Mouse (Mus musculus): ENCODE data around the gene Gm29133.

The Gm29133 gene

DNA sequence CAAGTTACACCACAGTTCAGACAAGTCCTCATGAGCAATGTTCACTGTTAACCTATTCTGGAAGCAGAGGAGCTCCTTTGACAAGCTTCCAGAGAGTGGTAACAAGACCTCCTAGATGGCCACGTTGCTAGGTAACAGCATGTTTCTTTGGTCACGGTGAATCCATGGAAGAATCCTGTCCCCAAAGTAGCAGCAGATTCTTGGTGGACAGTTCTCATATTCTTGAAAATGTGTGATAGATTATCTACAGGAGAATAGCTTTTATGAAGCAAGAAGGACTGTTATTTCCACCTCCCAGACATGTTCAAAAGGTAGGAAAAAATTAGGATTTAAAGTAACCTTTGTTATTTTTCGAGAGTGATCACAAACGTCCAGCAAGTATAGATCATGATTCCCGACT lies at the start of gene Gm29133:
Gene Gm29133 (plus strand): TSS at position 301 of the 400 bp plus-strand sequence.
- DNase-seq (ENCODE audit: low read depth) = no peak

DNA sequence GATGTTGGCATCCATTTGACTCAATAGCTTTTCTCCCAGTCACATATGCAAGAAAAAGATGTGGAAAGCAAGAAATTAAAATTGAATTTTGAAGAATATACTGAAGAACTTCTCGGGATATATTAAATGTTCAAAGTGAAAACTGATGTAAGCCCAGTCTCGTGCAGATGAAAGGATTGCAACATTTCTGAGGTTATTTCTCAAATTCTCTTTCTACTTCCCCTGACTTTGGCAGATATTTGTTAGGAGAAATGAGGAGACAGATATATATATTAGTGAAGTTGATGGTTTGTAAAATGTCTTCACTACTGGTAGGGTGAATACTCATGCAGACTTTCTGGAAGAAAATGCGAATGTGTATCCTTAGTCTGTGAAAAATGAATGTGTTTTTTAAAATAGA lies 48.9 kb upstream of the Gm29133 start:
- DNase-seq (ENCODE audit: low read depth) = no peak

DNA sequence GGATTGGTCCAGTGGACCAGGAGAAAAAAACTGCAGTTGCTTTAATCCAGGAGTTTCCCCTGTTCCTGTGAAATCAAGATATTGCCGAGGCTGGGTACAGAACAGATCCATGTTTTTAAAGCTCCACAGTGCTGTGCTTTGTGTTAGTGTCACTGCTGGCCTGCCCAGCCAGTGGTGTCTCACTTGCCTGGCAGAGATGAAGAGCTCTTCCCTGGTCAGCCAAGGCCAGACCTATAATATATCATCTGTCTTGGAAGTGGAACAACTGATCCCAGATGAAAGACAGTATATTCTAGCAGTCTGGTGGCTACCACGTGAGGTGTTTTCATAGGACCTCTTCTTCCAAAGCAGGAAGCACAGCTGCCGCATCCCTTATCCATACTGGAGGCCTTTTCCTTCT lies 46.7 kb upstream of the Gm29133 start:
- DNase-seq (ENCODE audit: low read depth) = no peak

DNA sequence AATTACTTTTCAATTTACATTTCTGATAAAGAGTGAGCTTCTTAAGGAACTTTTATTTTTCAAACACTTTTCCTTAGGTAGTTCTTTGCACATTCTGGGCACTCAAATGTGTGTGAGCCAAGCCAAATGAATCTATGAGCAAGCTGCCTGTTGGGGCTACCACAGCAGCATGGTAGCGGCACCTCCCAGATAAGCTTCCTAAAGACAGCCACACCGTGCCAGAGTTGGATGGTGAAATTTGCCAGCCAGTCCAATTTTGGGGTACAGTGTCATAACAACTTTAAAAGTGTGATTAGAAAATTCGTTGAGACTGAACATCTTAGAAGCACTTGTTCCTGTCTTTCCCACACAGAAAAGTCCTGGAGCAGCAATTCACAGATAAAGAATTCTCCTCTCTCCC lies 41.5 kb upstream of the Gm29133 start:
- no peak for DNase-seq (ENCODE audit: low read depth)

DNA sequence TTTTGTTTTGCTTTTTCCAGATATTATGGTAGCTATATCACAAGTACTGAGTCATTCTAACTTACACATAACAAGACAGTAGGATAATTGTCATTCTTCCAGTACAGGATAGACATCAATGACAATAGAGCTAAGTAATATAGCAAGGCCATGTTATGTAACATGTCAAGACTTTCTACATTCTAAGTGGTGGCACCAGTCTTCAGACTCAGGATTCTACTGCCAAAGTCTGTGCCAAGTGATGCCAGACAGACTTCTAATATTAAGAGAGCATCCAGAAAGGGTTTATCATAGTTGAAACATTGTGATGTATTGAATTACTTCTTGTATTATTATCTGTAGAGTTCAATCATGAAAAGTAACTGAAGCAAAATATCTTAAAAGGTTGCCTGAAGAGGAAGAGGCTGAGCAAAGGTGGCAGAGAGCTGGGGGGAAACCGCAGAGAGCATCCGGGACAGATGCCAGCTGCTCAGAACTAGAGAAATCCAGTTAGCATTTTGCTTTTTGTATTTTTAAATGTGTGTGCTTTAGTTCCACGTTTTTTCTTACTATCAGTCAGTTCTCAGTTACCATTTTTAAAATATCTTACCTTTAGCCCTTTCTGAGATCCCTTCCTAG lies 34.2 kb upstream of the Gm29133 start:
- DNase-seq (ENCODE audit: low read depth) = peak; percentile 40

DNA sequence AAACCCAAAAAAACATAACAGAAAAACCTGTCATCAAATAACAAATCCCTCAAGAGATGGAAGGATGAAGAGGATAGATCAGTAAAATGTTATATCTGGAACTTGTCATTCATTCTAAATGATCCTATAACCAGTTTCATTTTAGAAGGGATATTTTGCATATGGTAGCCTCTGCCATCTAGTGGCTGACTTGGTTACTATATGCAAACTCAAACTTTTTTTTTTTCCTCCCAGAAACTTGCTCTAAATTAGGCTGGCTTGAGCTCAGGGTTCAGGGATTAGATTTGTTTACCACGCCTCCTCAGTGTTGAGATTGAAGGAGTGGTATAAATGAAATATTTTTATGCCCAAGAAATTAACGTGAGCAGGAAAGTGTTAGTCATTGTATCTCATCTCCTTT lies 27.3 kb upstream of the Gm29133 start:
- peak; percentile 60 for DNase-seq (ENCODE audit: low read depth)

DNA sequence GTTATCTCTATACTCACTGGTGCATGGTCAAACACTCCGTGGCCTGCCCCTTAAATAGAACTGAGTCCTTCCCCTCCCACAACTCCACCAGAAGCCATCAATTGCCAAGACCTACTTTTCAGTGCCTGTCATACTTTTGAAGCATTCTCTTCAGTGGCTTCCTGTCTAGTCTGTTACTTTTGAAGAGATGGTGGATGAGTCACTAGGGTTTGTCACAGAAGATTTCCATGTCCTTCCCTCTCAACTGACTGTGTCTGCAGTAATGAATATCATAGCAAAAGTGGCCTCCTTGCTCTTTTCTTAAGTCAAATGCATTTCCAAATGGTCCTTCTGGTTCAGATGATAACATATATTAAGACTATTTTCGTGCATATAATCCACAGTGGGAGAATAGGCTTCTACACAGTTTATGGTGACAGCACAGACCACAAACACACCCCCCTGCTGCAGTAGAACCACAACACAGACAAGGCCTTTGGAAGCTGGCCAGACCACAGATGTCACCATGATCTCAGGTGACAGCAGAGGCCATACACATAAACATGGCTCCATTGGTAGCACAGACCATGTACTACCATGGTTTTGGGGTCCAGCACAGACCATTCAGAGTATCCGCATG lies 16.9 kb upstream of the Gm29133 start:
- peak; percentile 5 for DNase-seq (ENCODE audit: low read depth)

DNA sequence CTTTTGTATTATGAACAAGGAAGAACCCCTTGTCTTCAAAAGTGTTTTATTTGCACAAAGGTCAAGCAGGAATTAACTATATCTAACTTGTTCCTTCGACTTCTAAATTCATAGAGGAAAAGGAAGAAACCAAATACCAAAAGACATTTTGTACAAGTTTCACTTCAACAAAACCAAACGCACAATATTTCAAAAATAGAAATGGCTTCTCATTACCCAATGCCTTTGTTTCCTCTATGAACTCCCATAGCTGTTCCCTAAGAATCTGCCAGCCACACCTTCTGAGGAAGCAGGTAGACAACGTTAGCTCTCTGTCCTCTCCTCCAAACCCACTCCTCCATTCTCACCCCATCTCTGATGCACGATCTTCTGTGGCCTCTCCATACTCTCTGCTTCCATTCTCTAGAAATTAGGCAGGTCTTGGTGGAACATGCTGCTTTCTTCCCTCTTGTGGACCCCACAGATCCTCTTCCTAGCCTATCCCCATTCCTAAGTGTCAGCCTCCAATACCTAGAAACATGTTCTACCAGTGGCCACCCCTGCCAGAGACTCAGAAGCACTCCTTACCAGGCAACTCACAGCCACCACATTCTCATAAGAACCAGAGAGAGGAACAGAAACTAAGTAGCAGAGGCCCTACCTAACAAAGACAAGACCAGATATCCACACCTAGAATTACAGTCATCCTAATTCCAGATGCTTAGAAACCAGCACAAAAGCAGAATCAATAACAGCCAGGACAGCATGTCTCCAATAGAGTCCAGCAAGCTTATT lies 4.1 kb upstream of the Gm29133 start:
- no peak for DNase-seq (ENCODE audit: low read depth)

DNA sequence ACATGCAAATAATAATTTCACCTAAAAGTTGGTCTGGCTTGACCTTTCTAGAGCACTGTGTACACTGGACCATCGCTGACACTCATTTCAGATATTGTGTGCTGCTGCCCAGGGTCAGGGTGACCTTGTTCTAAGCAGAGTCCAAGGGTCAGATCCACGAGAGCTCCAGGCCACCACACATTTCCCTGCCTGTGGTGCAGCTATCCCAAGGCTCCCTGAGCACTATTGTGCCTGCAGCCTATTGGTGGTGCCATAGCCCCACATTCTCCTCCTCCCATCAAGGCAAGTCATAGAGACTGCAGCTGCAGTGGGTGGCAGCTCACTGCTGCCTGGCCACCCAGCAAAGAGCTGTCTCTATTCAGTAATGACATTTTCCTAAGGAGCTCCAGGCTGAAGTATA lies 2.7 kb upstream of the Gm29133 start:
- no peak for DNase-seq (ENCODE audit: low read depth)

DNA sequence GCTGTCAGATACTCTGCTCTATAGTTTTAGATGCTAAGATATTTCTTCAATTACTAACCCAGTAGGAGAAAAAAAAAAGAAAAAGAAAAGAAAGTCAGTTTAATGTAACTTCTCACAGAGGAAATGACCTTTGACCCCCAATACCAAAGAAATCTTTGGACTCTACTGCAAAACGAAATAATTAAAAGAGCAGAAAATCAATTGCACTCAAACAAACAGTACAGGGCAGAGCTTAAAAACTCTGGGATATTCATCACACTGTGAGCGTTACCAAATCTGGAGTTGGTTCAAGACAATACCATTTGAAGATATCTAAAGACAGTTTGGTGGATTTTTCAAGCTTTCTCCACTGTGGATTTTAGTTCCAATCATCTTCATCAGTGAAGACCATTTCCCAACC lies 15.4 kb downstream of the Gm29133 start:
- DNase-seq (ENCODE audit: low read depth) = no peak

DNA sequence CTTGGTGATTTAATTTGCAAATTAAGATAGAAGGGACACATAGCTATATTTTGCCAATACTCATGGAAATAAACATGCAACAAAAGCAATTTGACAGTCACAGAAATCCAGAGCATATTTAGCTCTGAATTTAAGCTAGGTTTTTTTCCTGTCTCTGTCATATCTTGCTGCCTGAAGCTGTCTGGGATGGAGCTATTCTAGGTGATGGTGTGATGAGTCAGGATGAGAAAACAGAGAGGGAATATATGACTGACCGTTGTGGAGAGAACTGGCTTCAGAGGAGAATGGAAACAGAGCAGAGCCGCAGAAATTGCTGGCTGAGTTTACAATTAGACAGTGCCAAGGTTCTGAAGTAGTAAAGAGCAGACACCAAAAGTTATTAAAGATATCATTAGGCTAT lies 26.3 kb downstream of the Gm29133 start:
- no peak for DNase-seq (ENCODE audit: low read depth)

DNA sequence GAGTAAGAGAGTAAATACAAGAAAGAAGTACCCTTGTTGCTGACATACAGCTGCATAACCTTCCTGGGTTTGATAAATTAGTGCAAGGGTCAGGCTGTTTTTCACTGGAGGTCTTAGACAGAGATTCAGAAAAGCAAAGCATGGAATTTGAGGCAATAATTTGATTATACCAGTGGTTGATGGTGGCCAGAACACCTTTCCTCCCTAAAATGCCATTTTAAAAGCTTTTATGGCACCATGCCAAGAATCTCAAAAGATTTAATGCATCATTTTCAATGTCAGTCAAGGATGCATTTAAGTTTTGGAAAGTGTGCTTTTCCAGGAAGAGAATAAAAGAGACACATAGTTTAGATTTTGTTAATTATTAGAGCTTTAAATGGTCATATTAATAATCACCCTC lies 60.0 kb downstream of the Gm29133 start:
- DNase-seq (ENCODE audit: low read depth) = no peak

DNA sequence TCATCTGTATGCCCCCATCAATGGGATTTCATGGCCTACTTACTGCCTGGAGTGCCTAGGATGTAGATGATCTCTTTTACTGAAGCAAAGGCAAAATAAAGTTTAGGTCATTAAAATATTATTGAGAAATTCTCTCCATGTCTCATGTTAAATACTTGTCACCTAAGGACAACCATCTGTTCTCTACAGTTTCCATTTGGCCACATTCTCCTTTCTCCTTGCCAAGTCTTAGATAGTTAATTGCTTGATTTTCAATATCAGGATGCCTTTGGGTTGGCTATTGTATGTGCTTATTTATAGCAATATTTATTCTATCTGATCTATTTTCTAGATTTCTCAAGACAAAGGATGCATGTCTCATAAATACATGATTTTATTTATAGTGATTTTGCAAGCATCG lies 75.9 kb downstream of the Gm29133 start:
- DNase-seq (ENCODE audit: low read depth) = no peak

DNA sequence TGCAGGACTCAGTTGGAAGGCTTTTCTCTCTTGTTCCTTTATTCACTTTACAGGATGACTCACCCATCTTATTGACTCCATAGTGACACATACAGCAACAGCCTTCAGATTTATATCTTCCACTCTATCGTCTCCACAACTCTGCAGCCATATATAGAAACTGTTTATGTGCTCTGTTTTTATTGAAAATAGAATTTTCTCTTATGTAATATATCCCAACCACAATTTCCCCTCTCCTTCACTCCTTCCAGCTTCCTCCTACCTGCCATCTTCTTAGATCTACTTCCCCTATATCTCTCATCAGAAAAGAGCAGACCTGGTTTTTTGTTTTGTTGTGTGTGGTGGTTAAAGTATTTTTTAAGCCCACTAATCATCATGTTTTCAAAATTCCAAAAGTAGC lies 76.5 kb downstream of the Gm29133 start:
- DNase-seq (ENCODE audit: low read depth) = no peak

DNA sequence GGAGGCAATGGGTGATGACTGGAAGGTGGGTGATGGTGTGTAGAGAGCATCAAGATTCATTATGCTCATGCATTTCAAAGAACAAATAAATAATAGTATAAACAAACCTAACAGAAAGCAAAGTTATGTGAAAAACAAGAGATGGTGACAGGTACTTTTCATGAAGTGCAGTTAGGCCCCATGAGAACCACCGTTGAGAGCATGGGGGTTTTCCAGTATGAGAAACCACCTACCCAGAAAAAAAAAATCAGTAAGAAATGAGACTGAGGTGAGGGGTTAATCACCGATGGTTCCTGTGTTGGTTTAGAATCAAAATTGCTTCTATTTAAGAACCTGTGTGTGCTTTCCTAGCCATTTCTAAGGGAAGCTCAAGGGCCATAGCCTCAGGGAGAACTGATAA lies 86.8 kb downstream of the Gm29133 start:
- DNase-seq (ENCODE audit: low read depth) = peak; percentile 21

DNA sequence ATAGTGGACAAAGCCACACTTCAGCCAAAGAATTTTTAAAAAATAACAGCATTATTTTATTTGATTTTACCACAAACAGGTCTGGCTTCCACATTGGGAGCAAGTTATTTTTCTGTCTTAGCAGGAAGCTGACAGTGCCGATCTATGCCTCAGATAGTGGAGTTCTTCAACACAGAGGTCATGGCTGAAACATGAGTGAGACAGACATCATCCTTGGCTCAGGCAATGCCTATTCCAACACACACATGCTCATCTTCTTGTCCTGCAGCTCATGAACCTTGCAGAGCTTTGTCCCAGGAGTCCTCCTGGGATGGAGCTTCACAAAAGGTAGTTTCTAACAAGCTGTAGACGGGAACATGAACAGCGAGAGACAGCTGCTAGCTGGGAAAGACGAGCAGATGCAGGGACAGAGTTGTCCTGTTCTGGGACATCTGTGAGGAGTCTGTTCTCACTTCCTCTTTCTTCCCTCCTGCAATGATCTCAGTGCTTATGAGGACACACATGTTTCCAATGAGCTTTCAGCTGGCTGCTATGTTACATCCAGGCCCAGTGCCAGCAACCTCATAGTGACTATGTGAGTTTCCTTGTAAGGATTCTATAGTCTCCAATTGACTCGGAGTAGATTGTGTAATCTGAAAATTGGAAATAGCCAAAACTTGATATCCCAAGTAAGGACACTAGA lies 87.4 kb downstream of the Gm29133 start:
- peak; percentile 1 for DNase-seq (ENCODE audit: low read depth)
